Mouse (Mus musculus) limb, embryonic 10.5 days (tissue): ENCODE measurements at regions not wholly inside any gene's neighbourhood (a gene's known extent, or its start where the extent isn't known, plus 50 kb on each side); places are given as distances from the start of the nearest gene placed in this dataset.

ENCODE experiments used
- DNase-seq: peaks from one replicate; pipeline ENCODE4 v3.0.0-alpha.2; 2017; ENCODE audit warnings: low spot score
- H3K27ac ChIP-seq: fragments of 300-500 bp; sonication (generic); 2 replicates; pipeline ENCODE4 v1.5.1; 2016; ENCODE audit warnings: mild to moderate bottlenecking
- H3K27me3 ChIP-seq: fragments of 300-500 bp; sonication (generic); 2 replicates; pipeline ENCODE4 v1.6.1; 2016; ENCODE audit warnings: low read depth, mild to moderate bottlenecking; ENCODE audit not compliant: poor library complexity, severe bottlenecking
- H3K36me3 ChIP-seq: fragments of 300-500 bp; sonication (generic); 2 replicates; pipeline ENCODE4 v1.6.1; 2016; ENCODE audit warnings: mild to moderate bottlenecking, moderate library complexity
- H3K4me1 ChIP-seq: fragments of 300-500 bp; sonication (generic); 2 replicates; pipeline ENCODE4 v1.6.1; 2016
- H3K4me3 ChIP-seq: fragments of 300-500 bp; sonication (generic); 2 replicates; pipeline ENCODE4 v1.5.1; 2016; ENCODE audit warnings: mild to moderate bottlenecking, moderate library complexity
- H3K9me3 ChIP-seq: fragments of 300-500 bp; sonication (generic); replicated peaks from 2 replicates; pipeline ENCODE4 v1.6.1; 2016; ENCODE audit warnings: mild to moderate bottlenecking
- WGBS: fragments of 180-500 bp; shearing (Covaris S2); methylation state at CpG from one replicate; pipeline ENCODE4 v1.1.7; 2016; 5-methylcytosine and 5-hydroxymethylcytosine counted together

DNA sequence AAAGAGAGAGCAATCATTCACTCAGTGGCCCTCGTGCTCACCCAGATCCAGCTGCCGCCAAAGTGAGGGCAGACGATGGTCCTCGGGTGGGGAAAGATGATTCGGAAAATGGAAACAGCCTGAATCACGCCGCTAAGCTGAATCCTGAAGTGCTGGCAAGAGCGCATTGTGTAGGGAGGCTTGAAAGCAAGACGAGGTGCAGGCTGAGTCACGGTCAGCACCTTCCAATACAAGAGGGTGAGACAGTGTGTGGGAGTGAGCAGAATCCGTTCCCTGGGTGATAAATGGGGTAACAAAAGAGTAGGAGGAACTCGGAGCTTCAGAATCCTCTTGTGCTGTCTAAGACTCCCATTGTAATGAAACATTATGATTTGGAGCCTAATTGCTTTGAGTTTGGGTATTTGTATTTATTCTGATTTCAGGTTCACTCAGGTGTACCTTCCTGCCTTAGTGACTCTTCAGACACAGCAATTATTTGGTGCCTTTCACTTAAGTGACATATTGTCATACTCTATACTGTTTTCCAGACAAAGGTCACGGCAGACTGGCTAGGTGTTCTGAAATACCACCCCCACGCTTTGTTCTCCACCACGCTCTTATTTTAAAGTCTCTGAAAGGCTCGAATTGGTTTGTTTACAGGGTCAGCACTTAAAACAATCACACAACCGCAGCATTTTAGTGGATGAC is 70.0 kb downstream of the Mbip start:
- Histone ChIP-seq H3K27ac (no peak overlapping the region), H3K27me3 (no peaks in the 10 kb centered on the region), H3K36me3 (no peaks in the 10 kb centered on the region), H3K4me3 (no peak overlapping the region), H3K4me1 (no peaks in the 10 kb centered on the region), H3K9me3 (no peaks in the 10 kb centered on the region)
- 67% methylated on average over 17 of the region's 17 CpGs for WGBS
- no peak for DNase-seq

DNA sequence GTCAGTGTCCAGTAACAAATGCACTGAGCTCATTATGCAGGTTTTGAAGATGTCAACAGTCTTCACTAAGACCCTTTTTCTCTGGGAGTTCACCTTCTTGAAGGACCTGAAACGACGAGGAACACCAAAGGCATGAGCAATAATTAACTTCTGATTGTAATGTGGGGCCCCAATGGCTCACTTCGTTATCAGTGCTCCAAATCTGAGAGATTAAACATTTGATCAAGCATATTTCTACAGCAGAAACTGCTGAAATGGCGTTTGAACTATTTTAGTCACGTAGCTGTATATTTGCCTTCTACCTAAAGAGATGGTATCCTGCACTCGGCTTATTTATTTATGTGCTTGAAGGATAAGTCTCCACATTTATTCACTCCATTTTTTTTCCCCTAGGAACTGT is 80.6 kb downstream of the Mbip start:
- no peak for DNase-seq
- Histone ChIP-seq H3K4me3 (no peak overlapping the region), H3K9me3 (no peaks in the 10 kb centered on the region), H3K27ac (no peak overlapping the region), H3K36me3 (no peaks in the 10 kb centered on the region), H3K4me1 (no peaks in the 10 kb centered on the region), H3K27me3 (no peaks in the 10 kb centered on the region)
- 88% methylated on average over 6 of the region's 6 CpGs for whole genome bisulfite sequencing

DNA sequence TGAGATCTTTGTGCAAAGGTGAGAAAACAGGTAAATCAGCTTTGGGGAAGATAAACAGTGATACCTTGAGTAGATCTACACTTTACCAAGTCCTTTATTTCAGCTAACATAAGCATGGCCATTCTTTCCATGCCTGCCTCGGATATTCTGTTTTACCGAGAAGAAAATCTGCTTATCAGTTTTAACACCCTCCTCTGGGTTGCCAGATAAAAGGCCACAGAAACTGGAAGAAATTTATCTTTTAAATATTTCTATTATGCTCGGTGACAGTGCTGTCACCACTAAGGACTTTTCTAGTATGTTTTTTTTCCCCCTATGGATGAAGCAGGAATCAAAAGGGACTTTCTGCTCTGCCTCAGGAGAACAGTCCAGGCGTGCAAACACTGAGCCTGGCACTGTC is 84.2 kb downstream of the Mbip start:
- Histone ChIP-seq H3K27ac (no peak overlapping the region), H3K9me3 (no peaks in the 10 kb centered on the region), H3K4me3 (no peak overlapping the region), H3K27me3 (no peaks in the 10 kb centered on the region), H3K4me1 (no peaks in the 10 kb centered on the region), H3K36me3 (no peaks in the 10 kb centered on the region)
- no peak for DNase-seq
- WGBS, result 92% methylated on average over 4 of the region's 4 CpGs

DNA sequence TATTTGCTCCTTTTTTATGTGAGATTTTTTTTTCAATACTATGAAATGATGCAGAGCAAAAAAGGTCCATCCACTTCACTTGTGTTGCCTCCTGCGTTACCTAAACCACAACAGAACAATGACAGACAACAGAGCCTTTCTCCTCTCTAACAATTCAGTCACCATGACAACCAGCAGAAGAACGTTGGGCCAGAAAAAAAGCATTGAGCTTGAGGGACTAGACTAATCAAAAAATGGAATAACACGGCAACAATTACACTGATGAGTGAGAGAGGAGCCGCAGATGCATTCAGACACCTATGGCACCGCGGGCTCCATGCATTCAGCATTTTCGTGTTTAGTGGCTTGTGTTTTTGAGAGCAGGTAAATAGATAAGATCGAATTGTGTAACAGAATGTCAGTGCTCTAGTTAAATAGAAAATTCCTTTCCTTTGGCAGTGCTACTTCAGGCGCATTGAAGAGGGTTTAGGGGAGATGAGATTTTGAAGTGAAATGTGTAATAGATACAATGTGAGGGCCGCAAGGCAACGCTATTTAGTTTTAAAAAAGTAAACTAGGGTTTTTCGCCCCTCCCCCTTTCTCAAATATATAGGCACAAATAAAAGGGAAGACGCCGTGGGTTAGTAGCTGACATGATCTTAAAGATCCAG is 87.2 kb downstream of the Mbip start:
- no peak for DNase-seq
- no peaks in the 10 kb centered on the region for H3K27me3 ChIP-seq
- 86% methylated on average over 14 of the region's 14 CpGs for WGBS
- no peaks in the 10 kb centered on the region for H3K9me3 ChIP-seq
- H3K36me3 ChIP-seq, result no peaks in the 10 kb centered on the region
- H3K27ac ChIP-seq, result no peak overlapping the region
- no peak overlapping the region for H3K4me3 ChIP-seq
- no peaks in the 10 kb centered on the region for H3K4me1 ChIP-seq

DNA sequence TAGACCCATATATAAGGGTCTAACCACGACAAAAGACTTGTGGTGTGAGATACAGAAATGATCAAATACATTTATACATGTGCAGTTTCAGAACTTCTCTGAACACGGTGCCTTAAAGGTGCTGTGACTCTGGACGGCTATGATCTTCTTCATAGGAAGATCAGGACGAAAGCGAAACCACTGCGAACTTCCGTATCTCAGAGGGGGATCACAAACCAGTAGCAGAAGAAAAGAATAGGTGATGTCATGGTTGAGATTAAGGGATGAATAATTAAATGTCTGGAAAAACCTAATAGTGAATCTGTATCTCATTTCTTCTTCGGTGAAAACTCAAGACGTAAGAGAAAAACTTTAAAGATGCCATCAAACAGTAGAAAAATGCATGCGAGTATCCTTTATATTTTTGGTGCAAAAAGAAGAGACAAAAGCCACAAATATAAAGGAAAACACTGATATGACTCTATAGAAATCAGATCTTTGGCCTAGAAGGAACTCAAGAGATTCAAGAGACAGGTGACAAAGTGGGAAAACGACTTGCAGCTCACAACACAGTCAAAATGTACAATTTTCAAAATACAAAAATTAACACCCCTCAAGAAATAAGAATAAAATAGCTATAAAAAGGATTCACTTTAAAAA is 89.3 kb downstream of the Mbip start:
- Histone ChIP-seq H3K4me3 (no peak overlapping the region), H3K36me3 (no peaks in the 10 kb centered on the region), H3K27ac (no peak overlapping the region), H3K27me3 (no peaks in the 10 kb centered on the region), H3K4me1 (no peaks in the 10 kb centered on the region), H3K9me3 (no peaks in the 10 kb centered on the region)
- no peak for DNase-seq
- WGBS, result 92% methylated on average over 11 of the region's 11 CpGs

DNA sequence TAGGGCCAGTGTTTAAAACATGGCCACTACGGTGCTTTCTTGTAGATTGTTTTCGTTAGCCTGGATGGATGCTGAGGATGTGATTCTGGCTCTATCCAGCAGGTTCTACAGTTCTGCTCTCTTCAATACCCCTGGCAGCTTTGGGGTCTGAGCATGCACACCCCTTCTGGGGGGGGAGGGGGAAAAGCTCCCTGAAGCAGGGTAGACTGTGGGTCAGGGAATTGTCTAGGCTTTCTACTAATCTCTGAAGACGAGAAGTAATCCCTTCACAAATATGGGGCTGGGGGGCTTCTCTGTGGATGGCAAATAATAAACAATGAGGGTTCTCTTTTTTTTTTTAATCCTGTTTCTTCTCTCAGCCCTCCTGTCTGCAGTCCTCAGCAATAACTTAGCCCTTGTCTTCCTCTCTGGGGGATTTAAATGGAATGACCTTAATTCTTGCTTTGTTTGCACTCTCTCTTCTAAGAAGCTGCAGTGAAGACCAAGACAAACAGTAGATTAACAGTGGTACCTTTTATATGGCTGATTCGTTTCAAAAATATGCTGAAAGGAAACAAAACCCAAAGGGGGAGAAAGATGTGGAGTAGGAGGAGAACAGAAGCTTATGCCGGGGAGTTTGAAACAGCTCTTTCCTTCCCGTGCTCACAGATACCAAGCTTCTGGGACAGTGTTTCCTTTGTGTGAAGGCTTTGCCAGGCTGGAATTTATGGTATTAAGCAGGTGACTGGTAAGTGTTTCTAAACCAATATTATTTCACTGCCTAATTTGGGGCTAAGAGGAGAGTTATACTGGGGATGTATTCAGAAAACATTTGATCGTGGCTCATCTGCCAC is 92.9 kb downstream of the Mbip start:
- no peak overlapping the region for H3K4me3 ChIP-seq
- H3K27ac ChIP-seq, result no peak overlapping the region
- H3K27me3 ChIP-seq, result no peaks in the 10 kb centered on the region
- 77% methylated on average over 7 of the region's 7 CpGs for WGBS
- no peaks in the 10 kb centered on the region for H3K36me3 ChIP-seq
- no peaks in the 10 kb centered on the region for H3K4me1 ChIP-seq
- H3K9me3 ChIP-seq, result no peaks in the 10 kb centered on the region
- no peak for DNase-seq

DNA sequence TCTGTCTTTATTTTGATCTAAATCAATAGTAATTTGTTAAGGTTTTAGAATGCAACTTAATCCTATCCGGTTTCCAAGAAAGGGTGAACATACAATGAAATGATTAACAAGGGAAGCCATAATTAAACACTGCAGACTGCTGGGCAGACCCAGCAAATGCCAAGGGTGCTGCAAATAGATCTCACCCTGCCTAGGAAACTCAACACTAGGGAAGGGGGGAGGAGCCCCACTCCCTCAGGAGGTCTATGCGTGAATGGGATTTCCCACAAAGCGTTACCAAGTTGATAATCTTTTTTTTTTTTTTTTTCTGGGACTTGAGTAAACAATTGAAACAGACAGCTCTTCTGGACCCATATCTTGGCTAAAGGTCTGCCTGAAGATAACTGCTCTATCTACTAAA is 95.4 kb downstream of the Mbip start:
- Histone ChIP-seq H3K36me3 (no peaks in the 10 kb centered on the region), H3K27ac (no peak overlapping the region), H3K9me3 (no peaks in the 10 kb centered on the region), H3K27me3 (no peaks in the 10 kb centered on the region), H3K4me3 (no peak overlapping the region), H3K4me1 (no peaks in the 10 kb centered on the region)
- DNase-seq, result no peak
- WGBS, result 32% methylated on average over 3 of the region's 3 CpGs

DNA sequence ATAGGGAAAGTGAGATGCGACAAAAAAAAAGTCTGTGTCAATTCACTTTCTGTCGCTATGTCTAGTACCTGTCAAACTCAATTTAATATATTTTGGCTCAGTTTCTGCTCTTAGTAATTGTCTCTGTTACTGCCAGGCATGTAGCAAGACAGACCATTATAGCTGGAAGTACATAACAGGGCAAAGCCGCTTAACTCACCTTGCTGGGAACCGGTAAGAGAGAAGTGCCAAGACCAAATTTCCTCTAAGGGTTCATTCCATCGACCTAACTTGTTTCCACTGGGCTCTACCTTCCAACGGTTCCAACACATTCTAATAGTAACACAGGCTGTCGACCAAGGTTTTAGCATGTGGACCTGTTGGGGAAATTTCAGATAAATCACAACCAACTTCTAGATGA is 99.3 kb downstream of the Mbip start:
- no peaks in the 10 kb centered on the region for H3K4me1 ChIP-seq
- H3K4me3 ChIP-seq, result no peak overlapping the region
- H3K9me3 ChIP-seq, result no peaks in the 10 kb centered on the region
- 93% methylated on average over 7 of the region's 7 CpGs for WGBS
- no peaks in the 10 kb centered on the region for H3K36me3 ChIP-seq
- H3K27ac ChIP-seq, result no peak overlapping the region
- no peak for DNase-seq
- no peaks in the 10 kb centered on the region for H3K27me3 ChIP-seq

DNA sequence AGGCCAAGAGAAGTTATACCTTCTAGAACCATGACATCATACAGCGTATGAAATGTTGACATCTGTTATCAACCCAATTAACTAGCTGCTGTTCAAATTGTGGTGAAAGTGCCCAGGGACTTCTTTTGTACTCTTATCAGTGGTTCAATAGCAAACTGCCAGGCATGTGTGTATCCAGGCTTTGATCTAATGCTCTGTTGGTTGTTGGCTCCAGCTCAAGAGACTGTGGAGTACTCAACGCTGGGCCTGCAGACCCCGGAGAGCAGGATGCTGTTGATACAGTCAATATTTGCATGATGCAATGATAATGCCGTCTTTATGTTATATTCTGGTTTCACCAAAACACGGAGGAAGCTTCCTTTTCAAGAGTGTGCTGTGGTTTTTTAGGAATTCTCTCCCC is 102.9 kb downstream of the Mbip start:
- H3K27ac ChIP-seq, result no peak overlapping the region
- H3K9me3 ChIP-seq, result no peaks in the 10 kb centered on the region
- H3K36me3 ChIP-seq, result no peaks in the 10 kb centered on the region
- WGBS, result 82% methylated on average over 5 of the region's 5 CpGs
- H3K27me3 ChIP-seq, result no peaks in the 10 kb centered on the region
- H3K4me1 ChIP-seq, result no peaks in the 10 kb centered on the region
- H3K4me3 ChIP-seq, result no peak overlapping the region
- DNase-seq, result no peak

DNA sequence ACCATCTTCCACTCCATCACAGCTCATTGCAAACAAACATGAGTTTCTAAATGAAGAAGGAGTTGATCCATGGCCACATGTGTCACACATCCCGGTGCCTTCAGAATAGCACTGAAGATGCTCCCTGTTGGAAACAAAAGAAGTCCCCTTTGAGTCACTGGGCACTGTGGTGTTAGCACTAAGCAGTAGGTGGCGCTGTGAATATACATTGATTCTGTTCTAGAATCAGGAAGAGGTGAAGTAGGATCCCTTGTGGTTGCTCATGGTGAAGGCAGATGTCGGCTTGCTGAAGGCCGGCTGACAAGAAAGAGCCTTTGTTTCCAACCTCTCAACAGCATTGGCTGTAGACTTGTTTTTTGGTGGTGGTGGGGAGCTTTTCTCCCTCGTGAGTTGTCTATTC is 104.0 kb downstream of the Mbip start:
- Histone ChIP-seq H3K36me3 (no peaks in the 10 kb centered on the region), H3K27me3 (no peaks in the 10 kb centered on the region), H3K4me1 (no peaks in the 10 kb centered on the region), H3K27ac (no peak overlapping the region), H3K9me3 (no peaks in the 10 kb centered on the region), H3K4me3 (no peak overlapping the region)
- no peak for DNase-seq
- WGBS, result 41% methylated on average over 5 of the region's 5 CpGs

DNA sequence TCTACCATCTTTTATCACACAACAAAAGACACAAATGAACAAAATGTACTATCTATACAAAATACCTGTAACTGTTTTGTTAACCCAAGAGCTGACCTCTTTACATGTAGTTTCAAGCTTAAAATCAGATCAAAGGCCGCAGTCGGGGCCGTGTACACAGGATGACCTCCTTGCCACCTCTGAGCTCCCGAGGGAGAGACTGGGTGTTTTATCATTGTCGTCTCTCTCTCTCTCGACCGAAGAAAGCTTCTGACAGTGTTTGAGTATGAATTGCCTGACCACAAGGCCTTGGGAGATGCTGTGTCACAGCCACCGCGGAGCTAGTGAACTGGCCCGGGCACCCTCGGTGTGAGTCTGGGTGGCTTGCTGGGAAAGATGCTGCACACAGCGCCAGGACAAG is 105.5 kb downstream of the Mbip start:
- WGBS, result 45% methylated on average over 12 of the region's 12 CpGs
- no peaks in the 10 kb centered on the region for H3K9me3 ChIP-seq
- H3K4me1 ChIP-seq, result no peaks in the 10 kb centered on the region
- peak; percentile 31 for DNase-seq
- H3K27ac ChIP-seq, result no peak overlapping the region
- H3K27me3 ChIP-seq, result no peaks in the 10 kb centered on the region
- no peaks in the 10 kb centered on the region for H3K36me3 ChIP-seq
- no peak overlapping the region for H3K4me3 ChIP-seq

DNA sequence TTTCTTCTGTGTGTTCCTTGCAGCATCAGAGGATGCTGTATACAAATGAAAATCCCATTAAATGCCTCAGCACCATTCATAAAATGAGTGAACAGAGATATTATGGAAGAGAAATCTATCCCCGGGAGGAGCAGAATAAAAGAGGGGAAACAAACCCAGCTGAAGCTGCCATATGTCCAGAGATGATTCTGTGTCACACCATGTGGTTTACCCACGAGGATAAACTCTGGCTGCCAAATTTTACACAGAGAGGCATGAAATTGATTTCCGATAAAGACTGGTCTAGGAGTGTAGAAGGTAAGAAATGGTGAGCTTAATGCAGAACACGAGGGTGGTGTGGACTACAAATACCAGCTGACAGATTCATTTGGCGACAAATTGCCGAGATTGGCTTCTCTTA is 111.1 kb downstream of the Mbip start:
- H3K4me1 ChIP-seq, result no peaks in the 10 kb centered on the region
- no peak overlapping the region for H3K4me3 ChIP-seq
- DNase-seq, result no peak
- no peaks in the 10 kb centered on the region for H3K9me3 ChIP-seq
- no peak overlapping the region for H3K27ac ChIP-seq
- H3K27me3 ChIP-seq, result no peaks in the 10 kb centered on the region
- 84% methylated on average over 6 of the region's 6 CpGs for WGBS
- no peaks in the 10 kb centered on the region for H3K36me3 ChIP-seq

DNA sequence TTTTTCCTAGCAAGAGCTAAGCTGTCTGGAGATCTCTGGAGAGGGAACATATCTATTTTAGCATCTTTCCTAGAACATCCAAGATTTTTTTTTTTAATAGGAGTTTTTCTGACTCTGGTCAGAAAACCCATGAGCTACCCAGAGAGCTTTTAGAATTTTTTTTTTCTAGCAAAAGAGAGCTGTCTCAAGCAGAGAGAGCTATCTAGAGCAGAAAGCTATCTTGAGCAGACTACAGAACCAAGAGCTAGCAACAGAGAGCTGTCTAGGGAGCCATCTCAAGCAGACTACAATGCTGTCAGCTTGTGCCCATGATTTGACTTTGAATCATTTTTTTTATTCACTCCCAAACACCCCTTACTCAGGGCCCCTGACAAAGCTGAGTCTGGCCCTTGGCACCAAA is 112.5 kb downstream of the Mbip start:
- Histone ChIP-seq H3K4me3 (no peak overlapping the region), H3K4me1 (no peaks in the 10 kb centered on the region), H3K9me3 (no peaks in the 10 kb centered on the region), H3K36me3 (no peaks in the 10 kb centered on the region), H3K27ac (no peak overlapping the region), H3K27me3 (no peaks in the 10 kb centered on the region)
- no peak for DNase-seq
